Mouse (Mus musculus) forebrain, embryonic 16.5 days (tissue): ENCODE measurements around the gene Tomm40l. TPM values are rescaled to one million over a fixed set of nuclear protein-coding genes. Genes with fewer than 3 reads are reported as not detected.

Experiments
- ATAC-seq: fragments of 200-750 bp; cut with Nextera tagmentation; 2 replicates; pipeline ENCODE4 v1.8.0; 2017; ENCODE audit warnings: mild to moderate bottlenecking, moderate library complexity
- H3K27ac ChIP-seq: fragments of 300-500 bp; sonication (generic); 2 replicates; pipeline ENCODE4 v1.5.1; 2014; ENCODE audit warnings: low read length, control low read depth
- H3K27me3 ChIP-seq: fragments of 300-500 bp; sonication (generic); replicated peaks from 2 replicates; pipeline ENCODE4 v1.6.1; 2014; ENCODE audit warnings: low read length; ENCODE audit not compliant: control insufficient read depth, insufficient read depth
- H3K36me3 ChIP-seq: fragments of 300-500 bp; sonication (generic); 2 replicates; pipeline ENCODE4 v1.6.1; 2014; ENCODE audit not compliant: control insufficient read depth, insufficient read depth
- H3K4me1 ChIP-seq: fragments of 300-500 bp; sonication (generic); replicated peaks from 2 replicates; pipeline ENCODE4 v1.6.1; 2014; ENCODE audit warnings: low read length; ENCODE audit not compliant: control insufficient read depth, insufficient read depth
- H3K4me2 ChIP-seq: fragments of 300-500 bp; sonication (generic); 2 replicates; pipeline ENCODE4 v1.6.1; 2014; ENCODE audit warnings: mild to moderate bottlenecking, low read length, control low read depth
- H3K4me3 ChIP-seq: fragments of 300-500 bp; sonication (generic); replicated peaks from 2 replicates; pipeline ENCODE4 v1.5.1; 2014; ENCODE audit warnings: mild to moderate bottlenecking, low read length, control low read depth
- H3K9ac ChIP-seq: fragments of 300-500 bp; sonication (generic); replicated peaks from 2 replicates; pipeline ENCODE4 v1.6.1; 2014; ENCODE audit warnings: low read depth, low read length, control low read depth
- H3K9me3 ChIP-seq: fragments of 300-500 bp; sonication (generic); 2 replicates; pipeline ENCODE4 v1.6.1; 2016; ENCODE audit warnings: low read length; ENCODE audit not compliant: control insufficient read depth
- WGBS: fragments of 180-500 bp; shearing (Covaris S2); extraction: QIAGEN DNeasy Blood & Tissue Kit; methylation state at CpG from one replicate; pipeline ENCODE4 v1.1.7; 2014; 5-methylcytosine and 5-hydroxymethylcytosine counted together
- polyA plus RNA-seq: library from polyadenylated mRNA; unstranded; fragments of >200 nt; fragmentation: Nextera tagmentation; extraction: Ambion mirVana; gene quantifications from 2 replicates; pipeline ENCODE4 v1.2.1, GENCODE M21; 2015

The Tomm40l gene
- polyA plus RNA-seq, 1 experiment from 2014 or later: 54.8 TPM

DNA sequence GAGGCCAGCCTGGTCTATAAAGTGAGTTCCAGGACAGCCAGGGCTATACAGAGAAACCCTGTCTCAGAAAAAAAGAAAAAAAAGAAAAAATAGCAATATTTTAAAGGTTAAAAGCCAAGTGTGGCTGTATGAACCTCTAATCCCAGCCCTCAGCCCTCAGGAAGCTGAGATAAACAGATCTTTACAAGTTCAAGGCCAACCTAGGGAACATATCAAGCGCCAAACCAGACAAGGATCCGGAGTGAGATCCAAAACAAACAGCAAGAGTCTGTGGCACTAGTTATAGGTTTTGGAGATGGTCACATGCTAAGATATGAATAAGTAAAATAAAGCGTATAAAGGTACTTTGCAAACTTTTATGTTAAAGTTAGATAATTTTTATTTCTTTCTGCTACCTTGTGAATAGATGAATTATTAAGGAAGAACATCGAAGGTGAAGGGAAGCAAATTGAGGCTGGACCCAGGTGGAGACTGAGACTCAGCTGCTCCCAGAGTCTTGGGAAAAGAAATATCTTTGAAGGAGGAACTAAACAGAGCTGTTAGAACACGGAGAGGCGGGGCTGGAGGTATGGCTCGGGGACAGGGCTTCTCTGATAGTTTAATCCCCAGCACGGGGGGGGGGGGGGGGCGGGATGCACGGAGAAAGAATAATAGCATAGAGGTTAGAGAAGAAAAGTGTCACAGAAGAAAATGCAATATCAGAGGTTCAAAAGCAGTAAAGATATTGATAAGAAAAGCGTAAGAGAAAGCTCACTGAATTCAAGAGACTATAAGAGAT lies 18.7 kb downstream of the Tomm40l start:
- no peak overlapping the region for H3K27ac ChIP-seq
- WGBS: 64% methylated on average over 9 of the region's 11 CpGs
- H3K36me3 ChIP-seq: no peaks in the 10 kb centered on the region
- no peaks in the 10 kb centered on the region for H3K9me3 ChIP-seq
- no peak overlapping the region for H3K4me2 ChIP-seq
- no peak for ATAC-seq
- H3K27me3 ChIP-seq: no peaks in the 10 kb centered on the region
- H3K4me1 ChIP-seq: no peaks in the 10 kb centered on the region
- no peak overlapping the region for H3K9ac ChIP-seq
- H3K4me3 ChIP-seq: no peak overlapping the region

DNA sequence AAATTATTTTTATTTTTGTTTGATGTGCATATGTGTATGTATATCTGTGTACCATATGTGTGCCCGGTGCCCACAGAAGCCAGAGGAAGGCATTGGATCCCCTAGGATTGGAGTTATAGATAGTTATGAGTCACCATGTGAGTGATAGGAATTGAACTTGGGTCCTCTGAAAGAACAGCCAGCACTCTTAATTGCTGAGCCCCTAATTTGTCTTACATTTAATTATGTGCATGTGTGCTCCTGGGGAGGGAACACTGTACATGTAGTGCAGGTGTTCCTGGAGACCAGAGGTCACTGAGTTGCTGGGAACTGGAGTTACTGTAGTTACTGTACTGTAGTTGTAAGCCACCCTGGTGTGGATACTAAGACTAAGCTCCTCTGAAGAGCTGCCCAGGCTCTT lies 21.5 kb downstream of the Tomm40l start:
- Histone ChIP-seq H3K4me2 (no peak overlapping the region), H3K27ac (no peak overlapping the region), H3K27me3 (peaks cover 3% of the 10 kb centered on the region; the same call in 1 of the 2 replicates), H3K4me1 (peaks cover 6% of the 10 kb centered on the region), H3K36me3 (no peaks in the 10 kb centered on the region), H3K9ac (no peak overlapping the region), H3K9me3 (no peaks in the 10 kb centered on the region), H3K4me3 (no peak overlapping the region)
- no peak for ATAC-seq
- 97% methylated on average over 1 of the region's 1 CpGs for WGBS

DNA sequence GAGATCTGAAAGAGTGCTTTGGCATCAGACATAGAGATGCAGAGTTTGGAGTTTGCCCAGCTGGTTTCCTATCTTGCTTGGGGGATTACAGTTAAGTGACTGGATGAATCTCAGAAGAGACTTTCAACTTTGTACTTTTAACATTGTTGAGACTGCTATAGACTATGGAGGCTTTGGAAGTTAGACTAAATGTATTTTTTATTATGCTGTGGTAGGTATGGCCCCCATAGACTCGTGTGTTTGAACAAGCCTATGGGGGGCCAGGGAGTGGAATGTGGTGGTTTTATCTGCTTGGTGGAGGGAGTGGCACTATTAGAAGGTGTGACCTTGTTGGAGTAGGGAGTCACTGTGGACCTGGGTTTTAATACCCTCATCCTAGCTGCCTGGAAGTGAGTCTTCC lies 22.8 kb downstream of the Tomm40l start:
- Histone ChIP-seq H3K4me2 (no peak overlapping the region), H3K9ac (no peak overlapping the region), H3K4me3 (no peak overlapping the region), H3K27me3 (peaks cover 8% of the 10 kb centered on the region), H3K9me3 (no peaks in the 10 kb centered on the region), H3K36me3 (no peaks in the 10 kb centered on the region), H3K4me1 (peaks cover 10% of the 10 kb centered on the region), H3K27ac (no peak overlapping the region)
- 71% methylated on average over 1 of the region's 1 CpGs for WGBS
- no peak for ATAC-seq

DNA sequence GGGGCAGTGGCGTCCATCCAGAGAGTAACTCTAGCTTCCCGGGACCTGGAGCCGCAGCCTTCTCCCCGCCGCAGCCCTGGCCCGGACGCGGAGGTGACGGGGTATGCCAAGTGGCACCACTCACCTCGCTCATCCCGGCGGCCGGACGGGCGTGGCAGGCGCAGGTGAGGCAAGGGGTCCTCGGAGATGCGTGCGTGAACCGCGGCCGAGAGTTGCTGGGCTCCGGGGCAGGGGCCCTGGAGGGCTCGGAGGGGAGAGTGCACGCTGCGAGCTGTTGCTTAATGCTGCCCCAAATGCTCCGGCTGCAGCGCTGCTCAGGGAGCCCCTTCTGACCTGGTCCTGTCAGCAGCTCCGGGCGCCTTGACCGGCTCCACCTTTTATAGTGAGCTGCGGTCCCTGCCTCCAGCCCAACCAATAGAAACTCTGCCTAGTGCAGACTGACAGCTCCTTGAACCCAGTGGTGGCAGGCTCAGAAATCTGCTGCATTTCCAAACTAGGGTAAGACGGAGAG lies 26.4 kb downstream of the Tomm40l start, which contains the start of gene Pcp4l1:
Gene Pcp4l1, minus strand, starts transcription at position 382 of the 511 bp plus-strand sequence.
- no peaks in the 10 kb centered on the region for H3K9me3 ChIP-seq
- ATAC-seq: peak; percentile 93
- H3K36me3 ChIP-seq: no peaks in the 10 kb centered on the region
- WGBS: 0% methylated on average over 33 of the region's 33 CpGs
- peaks cover 32% of the 10 kb centered on the region for H3K27me3 ChIP-seq
- peaks cover 18% of the 10 kb centered on the region for H3K4me1 ChIP-seq
- H3K4me3 ChIP-seq: peak within 1 kb of the TSS; percentile 66
- H3K27ac ChIP-seq: no peak within 1 kb of the TSS
- H3K9ac ChIP-seq: peak within 1 kb of the TSS; percentile 60
- peak within 1 kb of the TSS; percentile 96 for H3K4me2 ChIP-seq

DNA sequence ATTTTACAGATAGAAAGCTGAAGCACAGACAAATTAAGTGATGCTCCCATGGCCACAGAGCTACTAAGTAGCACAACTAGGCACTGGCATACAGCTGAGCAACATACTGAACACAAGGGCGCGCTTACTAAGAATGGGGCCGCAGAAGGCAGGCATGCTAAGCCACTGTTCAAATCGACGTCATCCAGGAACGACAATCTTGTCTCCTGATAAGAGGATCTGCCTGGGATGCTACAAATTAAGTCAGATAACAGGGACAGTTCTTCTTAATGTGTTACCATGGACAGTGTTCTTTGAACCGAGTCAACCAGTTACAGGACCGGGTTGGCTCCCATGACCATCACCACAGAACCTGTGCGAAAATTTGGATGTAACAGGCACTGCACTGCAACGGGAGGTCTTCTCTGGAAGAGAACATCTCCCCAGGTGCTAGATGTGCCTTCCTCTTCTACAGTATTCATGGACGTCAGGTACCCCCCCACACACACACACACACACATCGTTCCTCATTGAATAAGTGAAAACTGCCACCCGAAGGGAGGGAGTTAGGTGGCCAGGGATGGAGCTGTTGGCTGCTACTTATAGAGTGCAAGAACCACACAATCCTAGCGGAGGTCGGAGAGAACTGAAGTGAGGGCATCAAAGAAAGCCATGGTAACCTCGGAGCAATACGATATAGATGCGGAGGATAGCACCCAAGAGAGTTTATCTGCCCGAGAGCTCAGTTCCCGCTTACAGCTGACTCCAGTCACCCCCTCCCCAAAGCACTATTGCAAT lies 27.1 kb downstream of the Tomm40l start:
- H3K4me2 ChIP-seq: peak overlapping the region; percentile 96
- H3K27me3 ChIP-seq: peaks cover 34% of the 10 kb centered on the region
- no peaks in the 10 kb centered on the region for H3K9me3 ChIP-seq
- peak overlapping the region; percentile 60 for H3K9ac ChIP-seq
- no peaks in the 10 kb centered on the region for H3K36me3 ChIP-seq
- no peak overlapping the region for H3K27ac ChIP-seq
- peak; percentile 21 for ATAC-seq
- WGBS: 4% methylated on average over 20 of the region's 20 CpGs
- peaks cover 18% of the 10 kb centered on the region for H3K4me1 ChIP-seq
- peak overlapping the region; percentile 66 for H3K4me3 ChIP-seq

DNA sequence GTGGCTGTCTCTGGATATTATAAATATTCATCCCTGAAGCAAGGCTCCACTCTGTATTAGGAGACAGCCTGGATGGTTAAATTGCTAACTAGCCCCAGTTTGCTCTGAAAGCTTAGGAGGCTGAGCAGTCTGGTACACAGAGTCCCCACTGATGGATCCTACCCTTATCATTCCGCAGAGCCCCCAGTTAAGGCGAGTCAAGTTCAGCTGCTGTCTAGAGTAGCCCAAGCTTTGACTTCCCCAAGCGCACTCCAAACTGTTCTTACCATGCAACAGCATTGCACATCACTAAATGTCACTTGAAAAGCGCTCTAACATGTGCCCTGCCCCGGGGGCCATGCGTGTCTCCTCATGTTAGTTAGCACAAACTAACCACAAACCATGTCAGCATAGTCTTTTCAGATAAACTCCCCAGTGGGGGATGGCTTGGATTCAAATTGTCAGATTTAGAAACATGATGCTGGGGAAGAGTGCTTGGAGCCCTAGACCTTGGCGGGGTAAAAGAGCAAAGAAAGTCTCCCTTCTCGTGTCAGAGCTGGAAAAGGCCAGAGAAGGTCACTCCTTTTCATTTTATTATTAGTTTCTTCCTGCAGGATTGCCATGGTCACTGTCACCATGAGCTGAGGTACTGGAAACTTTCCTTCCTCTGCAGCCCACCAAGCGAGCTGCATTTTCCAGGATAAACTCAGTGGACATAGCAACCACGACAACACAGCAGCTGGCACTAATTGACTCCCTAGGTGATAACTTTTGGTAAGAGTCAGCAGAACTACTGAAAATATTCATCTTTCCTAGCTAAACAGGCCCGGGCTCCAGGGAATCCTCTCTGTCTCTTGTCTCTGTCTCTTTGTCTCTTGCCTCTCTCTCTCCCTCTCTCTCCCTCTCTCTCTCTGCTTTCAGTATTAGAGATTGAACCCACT lies 28.1 kb downstream of the Tomm40l start:
- no peak for ATAC-seq
- 21% methylated on average over 11 of the region's 11 CpGs for WGBS
- no peak overlapping the region for H3K4me3 ChIP-seq
- no peak overlapping the region for H3K9ac ChIP-seq
- H3K9me3 ChIP-seq: no peaks in the 10 kb centered on the region
- no peak overlapping the region for H3K4me2 ChIP-seq
- no peaks in the 10 kb centered on the region for H3K36me3 ChIP-seq
- H3K27me3 ChIP-seq: peaks cover 34% of the 10 kb centered on the region
- no peak overlapping the region for H3K27ac ChIP-seq
- H3K4me1 ChIP-seq: peaks cover 24% of the 10 kb centered on the region

DNA sequence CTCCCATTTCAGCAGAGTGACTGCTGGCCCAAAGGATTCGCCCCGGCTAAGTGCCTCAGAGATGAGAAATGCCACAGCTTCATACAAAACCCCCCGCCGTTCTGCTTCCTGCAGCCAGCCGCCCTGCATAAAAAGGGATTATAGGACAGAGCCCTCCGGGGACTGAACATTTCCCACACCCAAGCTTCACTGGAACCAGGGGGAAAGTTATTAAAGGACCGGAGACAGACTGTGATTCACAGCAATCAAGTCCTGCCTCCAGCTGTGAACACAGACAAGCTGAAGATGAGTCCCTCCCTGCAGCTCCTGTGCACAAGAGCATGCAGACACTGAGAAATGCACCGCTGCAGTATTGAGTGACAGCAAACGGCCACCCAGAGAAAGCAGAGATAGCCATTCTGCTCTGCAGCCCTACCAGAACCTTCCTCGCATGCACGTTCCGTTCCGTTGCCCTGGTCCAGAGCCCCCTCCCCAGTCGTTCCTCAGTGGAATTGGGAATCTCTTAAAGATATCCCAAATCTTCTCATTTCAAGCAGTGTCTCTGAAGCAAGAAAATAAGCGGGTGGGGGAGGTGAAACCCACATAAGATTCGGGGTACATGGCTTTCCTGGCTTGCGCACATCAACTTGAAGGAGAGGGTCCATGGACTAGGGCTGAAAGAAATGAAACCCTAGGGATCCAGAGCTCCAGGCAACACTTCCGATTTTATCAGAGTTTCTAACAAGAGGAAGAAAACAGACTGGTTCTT lies 29.0 kb downstream of the Tomm40l start:
- 2% methylated on average over 18 of the region's 18 CpGs for WGBS
- no peaks in the 10 kb centered on the region for H3K36me3 ChIP-seq
- ATAC-seq: no peak
- peak overlapping the region; percentile 4; the same call in 1 of the 2 replicates for H3K9ac ChIP-seq
- H3K9me3 ChIP-seq: no peaks in the 10 kb centered on the region
- peaks cover 34% of the 10 kb centered on the region for H3K27me3 ChIP-seq
- peak overlapping the region; percentile 7; the same call in 1 of the 2 replicates for H3K4me3 ChIP-seq
- no peak overlapping the region for H3K27ac ChIP-seq
- H3K4me1 ChIP-seq: peaks cover 28% of the 10 kb centered on the region
- H3K4me2 ChIP-seq: peak overlapping the region; percentile 42

DNA sequence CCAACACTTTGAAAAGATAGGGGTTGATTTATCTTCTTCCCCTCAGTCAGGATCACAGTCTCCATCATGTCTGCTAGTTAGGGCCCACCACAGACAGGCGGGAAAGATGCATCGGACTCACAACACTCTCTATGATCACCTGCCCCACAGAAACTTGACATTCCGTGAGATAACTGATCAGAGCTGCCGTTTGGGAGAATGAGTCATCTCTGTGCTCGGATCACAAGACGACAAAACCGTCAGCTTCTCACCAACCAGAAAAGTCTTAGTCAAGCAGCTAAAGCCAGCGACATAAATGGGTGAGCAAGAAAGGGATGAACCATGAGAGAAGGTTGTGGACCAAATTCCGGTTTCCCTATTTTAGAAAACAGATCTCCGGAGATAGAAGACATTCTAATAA lies 30.0 kb downstream of the Tomm40l start:
- Histone ChIP-seq H3K27ac (no peak overlapping the region), H3K27me3 (peaks cover 34% of the 10 kb centered on the region), H3K9ac (no peak overlapping the region), H3K4me1 (peaks cover 31% of the 10 kb centered on the region), H3K4me3 (no peak overlapping the region), H3K4me2 (no peak overlapping the region), H3K36me3 (no peaks in the 10 kb centered on the region), H3K9me3 (no peaks in the 10 kb centered on the region)
- no peak for ATAC-seq
- 52% methylated on average over 10 of the region's 10 CpGs for WGBS
